Mouse (Mus musculus) forebrain, embryonic 15.5 days (tissue): ENCODE measurements around the gene Thada. TPM values are rescaled to one million over a fixed set of nuclear protein-coding genes. Genes with fewer than 3 reads are reported as not detected.

Source experiments
- ATAC-seq: fragments of 200-750 bp; cut with Nextera tagmentation; replicated peaks from 2 replicates; pipeline ENCODE4 v1.8.0; 2017; ENCODE audit warnings: mild to moderate bottlenecking, moderate TSS enrichment, moderate library complexity
- H3K27ac ChIP-seq: fragments of 300-500 bp; sonication (generic); replicated peaks from 2 replicates; pipeline ENCODE4 v1.5.1; 2015; ENCODE audit warnings: mild to moderate bottlenecking, inconsistent platforms
- H3K27me3 ChIP-seq: fragments of 300-500 bp; sonication (generic); 2 replicates; pipeline ENCODE4 v1.6.1; 2015; ENCODE audit warnings: inconsistent platforms
- H3K36me3 ChIP-seq: fragments of 300-500 bp; sonication (generic); 2 replicates; pipeline ENCODE4 v1.6.1; 2015; ENCODE audit warnings: mild to moderate bottlenecking, inconsistent platforms
- H3K4me1 ChIP-seq: fragments of 300-500 bp; sonication (generic); 2 replicates; pipeline ENCODE4 v1.6.1; 2015; ENCODE audit warnings: inconsistent platforms
- H3K4me2 ChIP-seq: fragments of 300-500 bp; sonication (generic); replicated peaks from 2 replicates; pipeline ENCODE4 v1.6.1; 2015; ENCODE audit warnings: mild to moderate bottlenecking, inconsistent platforms
- H3K4me3 ChIP-seq: fragments of 300-500 bp; sonication (generic); 2 replicates; pipeline ENCODE4 v1.5.1; 2015; ENCODE audit warnings: mild to moderate bottlenecking, inconsistent platforms
- H3K9ac ChIP-seq: fragments of 300-500 bp; sonication (generic); replicated peaks from 2 replicates; pipeline ENCODE4 v1.6.1; 2015; ENCODE audit warnings: mild to moderate bottlenecking, inconsistent platforms
- H3K9me3 ChIP-seq: fragments of 300-500 bp; sonication (generic); 2 replicates; pipeline ENCODE4 v1.6.1; 2016; ENCODE audit warnings: inconsistent platforms
- WGBS: fragments of 180-500 bp; shearing (Covaris S2); methylation state at CpG from one replicate; pipeline ENCODE4 v1.1.7; 2015; ENCODE audit warnings: mixed read lengths; 5-methylcytosine and 5-hydroxymethylcytosine counted together
- polyA plus RNA-seq: library from polyadenylated mRNA; unstranded; fragments of >200 nt; fragmentation: Nextera tagmentation; extraction: Ambion mirVana; gene quantifications from 2 replicates; pipeline ENCODE4 v1.2.1, GENCODE M21; 2015

The Thada gene
- polyA plus RNA-seq, 1 experiment from 2014 or later, result 6.0 TPM

DNA sequence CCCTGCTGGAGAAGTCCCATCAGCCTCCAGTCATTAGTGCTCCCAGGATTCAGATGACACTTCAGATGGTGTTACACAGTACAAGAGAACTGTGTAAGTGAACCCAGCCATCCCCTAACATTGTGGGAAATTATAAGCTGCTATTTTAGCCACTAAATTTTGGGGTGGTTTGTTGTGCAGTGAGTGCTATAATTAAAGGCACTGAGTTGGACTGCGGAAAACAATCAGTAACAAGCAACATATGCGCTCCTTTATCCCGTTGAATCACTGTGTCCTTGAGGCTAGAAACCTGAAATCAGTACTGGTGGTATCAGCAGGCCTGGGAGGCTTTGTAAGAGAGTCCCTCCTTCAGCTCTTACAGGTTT, 113.2 kb downstream of the Thada start:
- WGBS, result 68% methylated on average over 3 of the region's 3 CpGs
- H3K9ac ChIP-seq, result no peak overlapping the region
- no peaks in the 10 kb centered on the region for H3K36me3 ChIP-seq

DNA sequence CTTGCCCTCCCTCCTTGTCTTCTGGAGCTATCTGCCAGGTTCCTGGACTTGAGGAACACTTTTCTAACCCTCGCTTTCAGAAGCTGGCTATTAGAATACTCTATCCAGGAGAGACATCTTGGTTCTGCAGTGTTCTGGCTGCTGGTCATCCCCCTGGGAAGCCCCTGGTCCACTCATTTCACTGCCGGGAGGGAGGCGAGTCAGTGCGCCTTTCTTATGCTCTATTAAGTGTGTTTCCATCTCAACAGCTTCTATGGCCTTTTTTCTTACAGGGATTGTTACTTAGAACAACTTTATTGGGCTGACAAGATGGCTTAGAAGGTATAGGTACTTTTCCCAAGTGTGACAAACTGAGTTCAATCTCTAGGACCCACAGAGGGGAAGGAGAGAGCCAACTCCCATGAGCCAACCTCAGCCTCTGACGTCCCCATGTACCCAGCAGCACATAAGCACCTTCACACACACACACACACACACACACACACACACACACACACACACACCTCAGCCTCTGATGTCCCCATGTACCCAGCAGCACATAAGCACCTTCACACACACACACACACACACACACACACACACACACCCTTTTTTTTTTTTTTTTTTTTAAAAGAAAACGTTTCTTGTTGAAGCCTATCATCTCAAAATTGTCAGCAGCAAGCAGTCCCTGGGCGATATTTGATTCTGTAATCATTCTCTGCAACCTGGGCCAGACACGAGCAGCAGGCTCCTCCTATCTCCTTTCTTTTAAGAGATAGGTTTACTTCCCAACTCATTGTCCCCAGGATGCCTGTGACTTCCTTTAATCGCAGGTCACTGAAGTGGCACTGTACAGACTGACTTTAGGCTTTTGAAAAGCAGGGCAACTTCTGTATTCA, 113.9 kb downstream of the Thada start:
- no peak overlapping the region for H3K27ac ChIP-seq
- no peak overlapping the region for H3K4me3 ChIP-seq
- no peak overlapping the region for H3K9ac ChIP-seq
- no peaks in the 10 kb centered on the region for H3K9me3 ChIP-seq
- no peaks in the 10 kb centered on the region for H3K36me3 ChIP-seq
- ATAC-seq, result no peak
- H3K4me1 ChIP-seq, result peaks cover 12% of the 10 kb centered on the region
- H3K27me3 ChIP-seq, result no peaks in the 10 kb centered on the region
- no peak overlapping the region for H3K4me2 ChIP-seq
- 76% methylated on average over 9 of the region's 9 CpGs for WGBS

More for the DNA sequence above, 113.2 kb downstream of the Thada start:
- no peaks in the 10 kb centered on the region for H3K9me3 ChIP-seq
- peaks cover 12% of the 10 kb centered on the region for H3K4me1 ChIP-seq
- ATAC-seq, result no peak
- no peaks in the 10 kb centered on the region for H3K27me3 ChIP-seq
- H3K4me3 ChIP-seq, result no peak overlapping the region
- H3K4me2 ChIP-seq, result no peak overlapping the region
- H3K27ac ChIP-seq, result no peak overlapping the region

DNA sequence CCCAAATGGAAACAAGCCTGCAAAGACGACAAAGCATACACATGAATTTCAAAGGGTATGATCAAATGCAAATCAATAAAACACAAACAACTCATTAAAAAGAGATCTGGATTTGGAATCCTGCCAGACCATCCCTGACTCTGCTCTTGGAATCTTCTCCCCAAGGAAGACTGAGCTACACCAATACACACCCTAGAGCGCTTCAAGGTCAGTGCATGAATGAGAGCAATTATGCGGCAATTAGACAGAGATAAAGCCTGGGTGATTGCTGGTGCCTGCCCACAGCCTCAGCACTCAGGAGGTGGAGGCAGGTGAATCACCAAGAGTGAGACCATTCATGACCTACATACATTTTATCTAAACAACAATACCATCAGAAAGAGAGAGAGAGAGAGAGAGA, 114.7 kb downstream of the Thada start:
- no peaks in the 10 kb centered on the region for H3K27me3 ChIP-seq
- 24% methylated on average over 3 of the region's 3 CpGs for WGBS
- H3K36me3 ChIP-seq, result no peaks in the 10 kb centered on the region
- H3K4me1 ChIP-seq, result peaks cover 12% of the 10 kb centered on the region
- H3K4me3 ChIP-seq, result no peak overlapping the region
- no peak overlapping the region for H3K9ac ChIP-seq
- no peak overlapping the region for H3K4me2 ChIP-seq
- no peak overlapping the region for H3K27ac ChIP-seq
- no peaks in the 10 kb centered on the region for H3K9me3 ChIP-seq
- ATAC-seq, result no peak

DNA sequence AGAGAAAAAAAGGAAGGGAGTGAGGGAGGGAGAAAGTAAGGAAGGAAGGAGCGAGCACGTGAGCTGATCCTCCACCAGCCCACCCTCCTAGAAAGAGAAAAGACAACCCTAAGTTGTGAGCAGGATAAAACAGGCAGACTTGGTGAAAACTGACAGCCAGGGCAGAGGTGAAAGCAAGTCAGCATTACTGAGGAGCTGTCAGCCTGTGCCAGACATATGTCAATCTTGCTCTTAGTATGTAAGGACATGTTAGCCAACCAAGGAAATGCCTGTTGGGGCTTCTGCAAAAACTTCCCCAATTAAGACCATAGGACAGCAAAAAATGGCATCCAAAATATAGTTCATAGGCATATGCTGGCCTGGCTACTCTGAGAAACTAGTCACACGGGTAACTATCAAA, 117.1 kb downstream of the Thada start:
- WGBS, result 92% methylated on average over 3 of the region's 3 CpGs
- ATAC-seq, result no peak
- Histone ChIP-seq H3K36me3 (no peaks in the 10 kb centered on the region), H3K4me3 (no peak overlapping the region), H3K4me2 (no peak overlapping the region), H3K9me3 (no peaks in the 10 kb centered on the region), H3K27ac (no peak overlapping the region), H3K4me1 (peaks cover 12% of the 10 kb centered on the region), H3K9ac (no peak overlapping the region), H3K27me3 (no peaks in the 10 kb centered on the region)

DNA sequence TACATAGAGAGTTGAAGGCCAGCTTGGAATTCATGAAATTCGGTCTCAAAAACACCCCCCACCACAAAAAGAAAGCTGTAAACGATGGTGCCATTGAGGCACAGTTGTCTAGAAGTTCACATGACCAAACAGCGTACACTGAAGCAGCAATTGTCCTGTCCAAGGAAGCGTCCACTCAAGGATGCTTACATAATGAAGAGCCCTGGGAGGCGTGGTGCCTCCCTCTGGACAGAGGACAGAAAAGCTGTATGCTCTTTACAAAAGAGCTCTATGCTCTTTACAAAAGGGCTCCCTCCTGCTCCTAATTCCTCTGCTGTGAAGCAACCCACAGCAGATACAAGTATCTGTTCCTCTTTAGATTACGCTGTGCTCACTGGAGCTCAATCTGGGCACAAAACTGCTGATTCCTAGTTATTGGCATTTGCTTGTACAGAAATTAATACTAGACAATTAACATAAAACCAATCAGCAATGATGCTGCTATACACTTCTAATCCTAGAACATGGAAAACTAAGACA, 123.6 kb downstream of the Thada start:
- H3K36me3 ChIP-seq, result no peaks in the 10 kb centered on the region
- 33% methylated on average over 6 of the region's 6 CpGs for WGBS
- H3K27ac ChIP-seq, result no peak overlapping the region
- no peaks in the 10 kb centered on the region for H3K27me3 ChIP-seq
- H3K9ac ChIP-seq, result no peak overlapping the region
- H3K4me3 ChIP-seq, result no peak overlapping the region
- no peak overlapping the region for H3K4me2 ChIP-seq
- no peak for ATAC-seq
- H3K4me1 ChIP-seq, result no peaks in the 10 kb centered on the region
- no peaks in the 10 kb centered on the region for H3K9me3 ChIP-seq

DNA sequence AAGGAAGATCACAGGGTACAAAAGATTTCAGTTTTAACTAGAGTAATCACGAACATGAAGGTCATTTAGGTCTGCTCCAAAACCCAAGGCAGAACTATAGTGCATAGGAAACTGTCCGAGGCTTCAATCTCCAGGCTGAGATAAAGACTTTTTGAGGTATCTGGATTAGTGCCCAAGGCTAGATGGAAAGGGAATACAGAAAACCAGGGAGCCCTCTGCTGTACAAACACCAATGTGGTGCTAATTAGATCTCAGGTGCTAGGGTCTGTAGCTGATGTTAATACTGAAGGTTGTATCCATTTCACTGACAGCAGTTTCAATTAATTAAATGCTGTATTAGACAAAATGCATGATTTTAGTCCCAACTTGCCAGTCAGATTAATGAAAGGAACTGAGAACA, 124.3 kb downstream of the Thada start:
- 58% methylated on average over 2 of the region's 2 CpGs for WGBS
- no peak for ATAC-seq
- Histone ChIP-seq H3K4me3 (no peak overlapping the region), H3K27me3 (no peaks in the 10 kb centered on the region), H3K4me1 (no peaks in the 10 kb centered on the region), H3K27ac (no peak overlapping the region), H3K4me2 (no peak overlapping the region), H3K9ac (no peak overlapping the region), H3K36me3 (no peaks in the 10 kb centered on the region), H3K9me3 (no peaks in the 10 kb centered on the region)

DNA sequence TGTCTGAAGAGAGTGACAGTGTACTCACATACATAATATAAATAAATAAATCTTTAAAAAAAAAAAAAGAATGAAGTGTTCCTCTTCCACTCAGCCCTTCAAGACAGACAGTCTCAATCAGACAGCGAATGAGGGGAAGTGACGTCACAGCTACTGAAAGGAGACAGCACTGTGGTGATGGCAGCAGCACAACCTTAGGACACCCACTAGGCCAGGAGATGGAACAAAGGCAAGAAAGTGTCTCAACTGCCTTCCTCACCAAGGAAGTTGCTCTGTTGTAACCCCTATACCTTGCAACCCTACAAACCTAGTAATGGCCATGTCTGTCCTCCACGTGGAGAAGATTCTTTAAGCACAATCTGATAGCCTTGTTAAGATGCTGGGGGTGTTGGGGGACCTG, 125.4 kb downstream of the Thada start:
- Histone ChIP-seq H3K4me3 (no peak overlapping the region), H3K36me3 (no peaks in the 10 kb centered on the region), H3K4me2 (no peak overlapping the region), H3K27ac (no peak overlapping the region), H3K9me3 (no peaks in the 10 kb centered on the region), H3K9ac (no peak overlapping the region), H3K4me1 (no peaks in the 10 kb centered on the region), H3K27me3 (no peaks in the 10 kb centered on the region)
- ATAC-seq, result no peak
- WGBS, result 93% methylated on average over 3 of the region's 3 CpGs

DNA sequence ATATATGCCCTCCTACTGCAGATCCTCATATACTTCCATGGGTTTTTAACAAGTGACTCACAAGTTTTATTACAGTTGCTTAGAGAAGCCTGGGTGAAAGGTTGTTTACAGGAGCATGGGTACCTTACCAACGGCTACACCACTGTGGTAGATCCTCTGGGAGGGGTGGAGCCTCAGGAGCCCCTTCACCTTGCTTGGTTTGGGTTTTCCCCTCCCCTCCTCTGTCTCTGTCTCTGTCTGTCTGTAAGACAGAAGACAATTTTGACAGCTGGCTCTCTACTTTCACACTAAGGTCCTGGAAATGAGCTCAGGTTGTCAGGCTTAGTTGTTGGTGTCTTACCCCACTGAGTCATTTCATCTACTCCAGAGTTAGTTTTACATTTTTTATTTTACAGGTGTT, 130.0 kb downstream of the Thada start:
- no peak overlapping the region for H3K4me2 ChIP-seq
- no peak for ATAC-seq
- no peak overlapping the region for H3K4me3 ChIP-seq
- H3K27ac ChIP-seq, result no peak overlapping the region
- H3K9ac ChIP-seq, result no peak overlapping the region
- H3K27me3 ChIP-seq, result no peaks in the 10 kb centered on the region
- 84% methylated on average over 1 of the region's 1 CpGs for WGBS
- no peaks in the 10 kb centered on the region for H3K36me3 ChIP-seq
- H3K4me1 ChIP-seq, result no peaks in the 10 kb centered on the region
- no peaks in the 10 kb centered on the region for H3K9me3 ChIP-seq

DNA sequence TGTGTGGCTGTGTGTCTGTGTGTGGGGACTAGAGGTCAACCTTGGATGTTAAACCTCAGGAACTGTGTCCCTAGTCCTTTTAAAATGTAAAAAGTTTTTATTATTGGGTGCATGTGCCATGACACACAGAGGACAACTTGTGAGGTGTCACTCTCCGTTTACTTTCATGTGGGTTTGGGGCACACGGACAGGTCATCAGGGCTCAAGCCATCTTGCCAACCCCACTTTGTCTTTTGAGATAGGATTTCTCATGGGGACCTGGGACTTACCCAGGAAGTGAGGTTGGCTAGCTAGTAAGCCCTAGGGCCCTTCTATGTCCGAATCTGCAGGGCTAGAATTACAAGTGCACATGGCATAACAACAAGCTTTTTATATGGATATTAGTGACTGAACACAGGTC, 130.9 kb downstream of the Thada start:
- WGBS, result 85% methylated on average over 3 of the region's 3 CpGs
- H3K4me2 ChIP-seq, result no peak overlapping the region
- no peaks in the 10 kb centered on the region for H3K27me3 ChIP-seq
- no peaks in the 10 kb centered on the region for H3K9me3 ChIP-seq
- H3K36me3 ChIP-seq, result no peaks in the 10 kb centered on the region
- H3K4me1 ChIP-seq, result no peaks in the 10 kb centered on the region
- no peak for ATAC-seq
- no peak overlapping the region for H3K9ac ChIP-seq
- H3K4me3 ChIP-seq, result no peak overlapping the region
- no peak overlapping the region for H3K27ac ChIP-seq

DNA sequence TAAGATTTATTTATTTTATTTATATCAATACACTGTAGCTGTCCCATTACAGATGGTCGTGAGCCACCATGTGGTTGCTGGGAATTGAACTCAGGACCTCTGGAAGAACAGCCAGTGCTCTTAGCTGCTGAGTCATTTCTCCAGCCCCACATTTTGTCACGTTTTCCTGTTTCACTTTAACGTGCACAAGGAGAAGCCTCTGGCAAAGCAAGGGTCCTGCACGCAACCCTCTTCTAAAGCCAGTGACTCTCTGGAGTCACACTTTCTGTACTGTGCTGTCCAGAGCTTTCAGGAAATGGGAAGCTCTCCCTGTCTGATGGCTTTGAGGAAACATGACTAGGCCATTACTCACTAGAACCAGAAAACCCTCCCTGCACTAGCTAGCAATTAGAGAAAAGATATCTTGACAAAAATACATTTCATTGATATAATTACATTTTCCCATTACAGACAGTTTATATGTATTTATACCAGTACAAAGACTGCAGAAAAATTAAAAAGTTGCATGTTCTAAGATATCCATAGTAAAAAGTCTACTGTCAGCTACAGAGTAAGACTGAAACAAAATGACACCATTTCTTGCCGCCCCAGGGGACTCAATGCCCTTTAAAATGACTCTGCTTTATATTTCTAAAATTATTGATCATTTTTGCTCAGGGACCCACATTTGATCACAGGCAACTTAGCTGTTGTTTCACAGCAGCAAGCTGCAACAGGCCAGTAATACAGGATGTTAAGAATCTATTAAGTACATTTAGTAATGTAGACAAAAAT, 131.6 kb downstream of the Thada start:
- no peaks in the 10 kb centered on the region for H3K9me3 ChIP-seq
- H3K4me2 ChIP-seq, result no peak overlapping the region
- no peak overlapping the region for H3K9ac ChIP-seq
- H3K27me3 ChIP-seq, result no peaks in the 10 kb centered on the region
- H3K36me3 ChIP-seq, result no peaks in the 10 kb centered on the region
- H3K4me1 ChIP-seq, result no peaks in the 10 kb centered on the region
- ATAC-seq, result no peak
- WGBS, result 87% methylated on average over 5 of the region's 5 CpGs
- no peak overlapping the region for H3K27ac ChIP-seq
- H3K4me3 ChIP-seq, result no peak overlapping the region

DNA sequence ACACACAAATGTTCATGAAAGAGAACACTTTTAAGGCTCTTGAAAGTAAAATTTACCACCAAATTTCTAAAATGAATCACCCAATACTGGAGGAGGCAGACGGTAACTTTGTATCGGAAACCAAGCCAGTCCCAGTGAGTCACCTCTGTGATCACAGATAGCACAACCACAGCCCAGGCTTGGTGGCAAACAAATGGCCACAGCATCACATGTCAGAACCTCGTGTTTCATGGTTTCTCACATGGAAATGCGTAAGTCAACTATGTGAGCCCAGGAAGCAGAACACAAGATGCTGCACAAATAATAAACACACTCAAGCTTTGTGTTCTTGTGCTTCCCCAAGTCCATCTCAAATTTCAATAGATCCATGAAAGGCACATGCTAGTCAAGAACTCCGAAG, 133.1 kb downstream of the Thada start:
- Histone ChIP-seq H3K27ac (no peak overlapping the region), H3K9ac (no peak overlapping the region), H3K36me3 (no peaks in the 10 kb centered on the region), H3K27me3 (no peaks in the 10 kb centered on the region), H3K9me3 (no peaks in the 10 kb centered on the region), H3K4me2 (no peak overlapping the region), H3K4me3 (no peak overlapping the region), H3K4me1 (no peaks in the 10 kb centered on the region)
- ATAC-seq, result no peak
- WGBS, result 92% methylated on average over 5 of the region's 5 CpGs

DNA sequence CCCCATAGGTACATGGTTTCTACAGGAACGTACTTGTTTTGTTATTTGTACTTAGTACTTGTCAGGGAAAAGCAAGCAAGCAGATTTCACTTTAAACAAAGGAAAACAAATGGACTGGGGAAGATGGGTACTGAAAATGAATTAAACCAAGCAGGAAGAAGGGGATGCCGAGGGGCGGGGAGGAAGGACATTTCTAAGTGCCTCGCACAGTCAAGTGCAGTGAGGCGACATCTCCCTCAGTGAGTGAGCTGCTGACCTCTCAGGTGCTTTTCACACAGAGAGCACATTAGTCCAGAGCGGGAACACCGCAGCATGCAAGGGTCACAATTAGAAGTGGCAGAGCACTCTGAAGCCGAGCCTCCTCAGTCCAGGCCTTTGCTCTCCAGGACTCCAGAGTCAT, 135.0 kb downstream of the Thada start:
- Histone ChIP-seq H3K4me1 (no peaks in the 10 kb centered on the region), H3K9ac (no peak overlapping the region), H3K9me3 (no peaks in the 10 kb centered on the region), H3K4me3 (no peak overlapping the region), H3K36me3 (no peaks in the 10 kb centered on the region), H3K4me2 (no peak overlapping the region), H3K27ac (no peak overlapping the region), H3K27me3 (no peaks in the 10 kb centered on the region)
- ATAC-seq, result no peak
- 63% methylated on average over 8 of the region's 8 CpGs for WGBS
